Mouse (Mus musculus): ENCODE data around the gene Pcnx4. TPM values are rescaled to one million over a fixed set of nuclear protein-coding genes. Genes with fewer than 3 reads are reported as not detected.
"Not testable (repeated sequence)": the region's sequence is repeated elsewhere in the genome, so short reads cannot be mapped to it uniquely, and the experiment has no call there.

The Pcnx4 gene
- total and polyA plus RNA-seq, 2 experiments: 2.3 to 4.2 TPM

DNA sequence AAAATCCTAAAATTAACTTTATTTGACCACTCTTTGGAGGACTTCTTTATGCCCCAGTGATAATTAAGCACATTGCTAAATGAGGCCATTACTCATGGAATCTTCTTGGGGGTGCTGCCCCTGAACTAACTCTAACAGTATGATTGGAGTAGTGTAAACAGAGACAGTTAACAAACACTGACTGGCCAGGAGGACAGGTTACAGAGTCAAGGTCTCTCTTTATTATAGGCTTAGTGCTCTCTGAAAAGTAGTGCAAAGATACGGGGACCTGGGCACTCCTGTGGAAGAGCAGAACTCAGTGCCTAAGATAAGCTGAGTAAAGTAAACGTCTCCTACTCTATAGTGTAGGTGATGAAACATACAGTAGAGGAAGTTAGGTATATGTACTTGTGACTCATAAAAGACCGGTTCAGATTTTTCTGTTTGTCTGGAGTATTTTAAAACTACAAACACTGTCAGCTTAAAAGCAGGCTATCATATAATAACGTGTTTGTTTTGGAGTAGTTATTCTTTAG lies 28.2 kb downstream of the Pcnx4 start:
- Histone ChIP-seq H3K27ac (replicated peaks; ENCODE audit: insufficient read depth, low read depth, low read length) (no peak overlapping the region), H3K27me3 (ENCODE audit: control insufficient read depth, insufficient read depth, low read length) (no peaks in the 10 kb centered on the region), H3K4me3 (ENCODE audit: insufficient read depth, low read depth, low read length) (no peak overlapping the region), H3K36me3 (ENCODE audit: control insufficient read depth, insufficient read depth, low read length) (no peaks in the 10 kb centered on the region; the same call in 1 of the 2 replicates), H3K4me1 (ENCODE audit: control insufficient read depth, insufficient read depth, low read length) (no peaks in the 10 kb centered on the region; the same call in 1 of the 2 replicates), H3K79me2 (ENCODE audit: control insufficient read depth, insufficient read depth, low read length) (no peaks in the 10 kb centered on the region), H3K9ac (ENCODE audit: low read depth, low read length) (no peak overlapping the region)
- TF ChIP-seq POLR2A (IDR thresholded peaks at IDR 0.05; ENCODE audit: extremely low read depth, insufficient read depth, low read length) (no peak), CTCF (IDR thresholded peaks at IDR 0.05; ENCODE audit: low read depth, low read length) (no peak)
- DNase-seq (ENCODE audit: extremely low read depth, low read depth, low spot score): peak; percentile 70
- 36% methylated on average over 4 of the region's 4 CpGs for WGBS

DNA sequence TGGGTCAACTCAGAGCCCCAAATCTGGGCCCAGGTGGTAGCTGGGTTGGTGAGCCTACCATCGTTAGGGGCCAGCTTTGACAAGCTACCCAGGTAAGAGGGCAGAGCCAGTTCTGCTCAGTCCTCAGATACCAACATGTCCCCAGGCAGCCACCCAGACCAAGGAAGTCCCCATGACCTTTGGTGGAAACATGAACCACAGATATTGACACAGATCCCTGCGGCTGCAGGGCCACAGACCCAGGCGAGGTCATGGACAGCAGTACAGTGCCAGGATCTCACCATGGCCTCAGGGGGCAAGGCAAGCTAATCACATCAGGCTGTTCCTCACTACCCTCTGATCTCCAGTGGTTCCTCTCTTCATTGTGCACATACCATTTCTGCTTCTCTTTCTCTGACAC lies 45.8 kb downstream of the Pcnx4 start:
- peak; percentile 97 for DNase-seq (ENCODE audit: extremely low read depth, low read depth, low spot score)
- Histone ChIP-seq H3K27ac (replicated peaks; ENCODE audit: insufficient read depth, low read depth, low read length) (peak overlapping the region; percentile 73), H3K27me3 (ENCODE audit: control insufficient read depth, insufficient read depth, low read length) (no peaks in the 10 kb centered on the region), H3K4me3 (ENCODE audit: insufficient read depth, low read depth, low read length) (no peak overlapping the region), H3K9ac (ENCODE audit: low read depth, low read length) (no peak overlapping the region), H3K79me2 (ENCODE audit: control insufficient read depth, insufficient read depth, low read length) (no peaks in the 10 kb centered on the region), H3K36me3 (ENCODE audit: control insufficient read depth, insufficient read depth, low read length) (no peaks in the 10 kb centered on the region), H3K4me1 (ENCODE audit: control insufficient read depth, insufficient read depth, low read length) (peaks cover 6% of the 10 kb centered on the region)
- TF ChIP-seq POLR2A (IDR thresholded peaks at IDR 0.05; ENCODE audit: extremely low read depth, insufficient read depth, low read length): no peak
- TF ChIP-seq CTCF (IDR thresholded peaks at IDR 0.05; ENCODE audit: low read depth, low read length): no peak
- WGBS: 21% methylated on average over 3 of the region's 3 CpGs

DNA sequence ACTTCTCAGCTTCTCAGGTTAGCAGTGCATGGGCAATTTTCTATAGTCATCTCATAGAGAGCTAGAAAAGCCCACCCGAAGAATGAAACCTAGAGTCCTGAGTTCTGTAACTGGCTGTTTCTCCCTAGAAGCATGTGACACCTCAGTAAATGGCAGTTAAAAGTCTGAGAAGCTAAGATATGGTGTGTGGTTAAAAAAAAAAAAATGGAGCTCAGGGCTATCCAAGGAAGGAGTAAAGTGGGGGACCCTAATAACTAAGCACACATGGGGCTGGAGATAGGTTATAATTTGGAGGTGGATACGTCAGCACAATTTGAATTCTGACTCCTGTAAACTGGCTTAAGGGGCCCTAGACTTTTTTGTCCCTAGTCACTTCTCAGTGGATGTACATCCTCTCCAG lies 46.9 kb downstream of the Pcnx4 start:
- Histone ChIP-seq H3K4me1 (ENCODE audit: control insufficient read depth, insufficient read depth, low read length) (peaks cover 6% of the 10 kb centered on the region), H3K9ac (ENCODE audit: low read depth, low read length) (no peak overlapping the region), H3K27ac (replicated peaks; ENCODE audit: insufficient read depth, low read depth, low read length) (no peak overlapping the region), H3K4me3 (ENCODE audit: insufficient read depth, low read depth, low read length) (no peak overlapping the region), H3K79me2 (ENCODE audit: control insufficient read depth, insufficient read depth, low read length) (no peaks in the 10 kb centered on the region), H3K27me3 (ENCODE audit: control insufficient read depth, insufficient read depth, low read length) (no peaks in the 10 kb centered on the region), H3K36me3 (ENCODE audit: control insufficient read depth, insufficient read depth, low read length) (no peaks in the 10 kb centered on the region)
- DNase-seq (ENCODE audit: extremely low read depth, low read depth, low spot score): no peak
- WGBS: 95% methylated on average over 2 of the region's 2 CpGs
- TF ChIP-seq POLR2A (IDR thresholded peaks at IDR 0.05; ENCODE audit: extremely low read depth, insufficient read depth, low read length): no peak

GRCm38 (mm10) chr12:72585339-72585738 lies 49.2 kb downstream of the Pcnx4 start:
- 92% methylated on average over 1 of the region's 1 CpGs for WGBS

GRCm38 (mm10) chr12:72592991-72593390 lies 56.8 kb downstream of the Pcnx4 start:
- Histone ChIP-seq H3K4me1 (ENCODE audit: control insufficient read depth, insufficient read depth, low read length) (no peaks in the 10 kb centered on the region), H3K79me2 (ENCODE audit: control insufficient read depth, insufficient read depth, low read length) (no peaks in the 10 kb centered on the region), H3K9ac (ENCODE audit: low read depth, low read length) (no peak overlapping the region), H3K4me3 (ENCODE audit: insufficient read depth, low read depth, low read length) (no peak overlapping the region), H3K36me3 (ENCODE audit: control insufficient read depth, insufficient read depth, low read length) (no peaks in the 10 kb centered on the region), H3K27me3 (ENCODE audit: control insufficient read depth, insufficient read depth, low read length) (no peaks in the 10 kb centered on the region), H3K27ac (replicated peaks; ENCODE audit: insufficient read depth, low read depth, low read length) (no peak overlapping the region)
- peak; percentile 92 for DNase-seq (ENCODE audit: extremely low read depth, low read depth, low spot score)
- no peak for TF ChIP-seq POLR2A (IDR thresholded peaks at IDR 0.05; ENCODE audit: extremely low read depth, insufficient read depth, low read length)

More at GRCm38 (mm10) chr12:72585339-72585738, 49.2 kb downstream of the Pcnx4 start:
- no peak overlapping the region for H3K27ac ChIP-seq (replicated peaks; ENCODE audit: insufficient read depth, low read depth, low read length)
- DNase-seq (ENCODE audit: extremely low read depth, low read depth, low spot score): no peak
- peaks cover 6% of the 10 kb centered on the region for H3K4me1 ChIP-seq (ENCODE audit: control insufficient read depth, insufficient read depth, low read length)
- H3K4me3 ChIP-seq (ENCODE audit: insufficient read depth, low read depth, low read length): no peak overlapping the region
- H3K9ac ChIP-seq (ENCODE audit: low read depth, low read length): no peak overlapping the region
- no peaks in the 10 kb centered on the region for H3K36me3 ChIP-seq (ENCODE audit: control insufficient read depth, insufficient read depth, low read length)
- no peaks in the 10 kb centered on the region for H3K27me3 ChIP-seq (ENCODE audit: control insufficient read depth, insufficient read depth, low read length)
- no peak for TF ChIP-seq POLR2A (IDR thresholded peaks at IDR 0.05; ENCODE audit: extremely low read depth, insufficient read depth, low read length)
- TF ChIP-seq CTCF (IDR thresholded peaks at IDR 0.05; ENCODE audit: low read depth, low read length): no peak
- H3K79me2 ChIP-seq (ENCODE audit: control insufficient read depth, insufficient read depth, low read length): no peaks in the 10 kb centered on the region

DNA sequence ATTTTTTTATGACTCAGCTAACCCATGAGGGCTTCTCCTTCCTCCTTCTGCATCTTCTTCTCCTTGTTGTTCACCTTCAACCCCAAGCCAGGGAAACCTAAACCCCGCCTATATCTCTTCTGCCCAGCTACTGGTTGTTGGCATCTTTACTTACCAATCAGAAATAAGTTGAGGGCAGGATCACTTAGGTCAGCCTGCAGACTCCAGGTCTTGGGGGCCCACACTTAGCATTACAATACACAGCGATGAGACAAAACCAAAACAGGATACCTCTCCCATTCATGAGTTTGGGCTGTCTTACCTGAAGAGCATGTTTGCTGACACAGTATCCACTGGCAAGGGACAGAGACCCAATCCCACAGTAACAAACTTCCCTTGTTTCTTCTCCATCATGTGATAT lies 57.8 kb downstream of the Pcnx4 start:
- Histone ChIP-seq H3K9ac (ENCODE audit: low read depth, low read length) (no peak overlapping the region), H3K36me3 (ENCODE audit: control insufficient read depth, insufficient read depth, low read length) (no peaks in the 10 kb centered on the region), H3K79me2 (ENCODE audit: control insufficient read depth, insufficient read depth, low read length) (no peaks in the 10 kb centered on the region), H3K27ac (replicated peaks; ENCODE audit: insufficient read depth, low read depth, low read length) (no peak overlapping the region), H3K4me3 (ENCODE audit: insufficient read depth, low read depth, low read length) (no peak overlapping the region), H3K27me3 (ENCODE audit: control insufficient read depth, insufficient read depth, low read length) (no peaks in the 10 kb centered on the region), H3K4me1 (ENCODE audit: control insufficient read depth, insufficient read depth, low read length) (no peaks in the 10 kb centered on the region)
- WGBS: 80% methylated on average over 2 of the region's 2 CpGs
- no peak for TF ChIP-seq CTCF (IDR thresholded peaks at IDR 0.05; ENCODE audit: low read depth, low read length)
- TF ChIP-seq POLR2A (IDR thresholded peaks at IDR 0.05; ENCODE audit: extremely low read depth, insufficient read depth, low read length): no peak
- DNase-seq (ENCODE audit: extremely low read depth, low read depth, low spot score): no peak

GRCm38 (mm10) chr12:72598731-72599130 lies 62.5 kb downstream of the Pcnx4 start:
- H3K36me3 ChIP-seq (ENCODE audit: control insufficient read depth, insufficient read depth, low read length); H3K27me3 ChIP-seq (ENCODE audit: control insufficient read depth, insufficient read depth, low read length); H3K4me3 ChIP-seq (ENCODE audit: insufficient read depth, low read depth, low read length); H3K27ac ChIP-seq (replicated peaks; ENCODE audit: insufficient read depth, low read depth, low read length); H3K79me2 ChIP-seq (ENCODE audit: control insufficient read depth, insufficient read depth, low read length); H3K4me1 ChIP-seq (ENCODE audit: control insufficient read depth, insufficient read depth, low read length); DNase-seq (ENCODE audit: extremely low read depth, low read depth, low spot score); H3K9ac ChIP-seq (ENCODE audit: low read depth, low read length): not testable (repeated sequence)
- 88% methylated on average over 2 of the region's 2 CpGs for WGBS

Measured in liver, adult 2 months (tissue).